Mouse (Mus musculus): ENCODE results near the gene Ggct.

Ggct gene

DNA sequence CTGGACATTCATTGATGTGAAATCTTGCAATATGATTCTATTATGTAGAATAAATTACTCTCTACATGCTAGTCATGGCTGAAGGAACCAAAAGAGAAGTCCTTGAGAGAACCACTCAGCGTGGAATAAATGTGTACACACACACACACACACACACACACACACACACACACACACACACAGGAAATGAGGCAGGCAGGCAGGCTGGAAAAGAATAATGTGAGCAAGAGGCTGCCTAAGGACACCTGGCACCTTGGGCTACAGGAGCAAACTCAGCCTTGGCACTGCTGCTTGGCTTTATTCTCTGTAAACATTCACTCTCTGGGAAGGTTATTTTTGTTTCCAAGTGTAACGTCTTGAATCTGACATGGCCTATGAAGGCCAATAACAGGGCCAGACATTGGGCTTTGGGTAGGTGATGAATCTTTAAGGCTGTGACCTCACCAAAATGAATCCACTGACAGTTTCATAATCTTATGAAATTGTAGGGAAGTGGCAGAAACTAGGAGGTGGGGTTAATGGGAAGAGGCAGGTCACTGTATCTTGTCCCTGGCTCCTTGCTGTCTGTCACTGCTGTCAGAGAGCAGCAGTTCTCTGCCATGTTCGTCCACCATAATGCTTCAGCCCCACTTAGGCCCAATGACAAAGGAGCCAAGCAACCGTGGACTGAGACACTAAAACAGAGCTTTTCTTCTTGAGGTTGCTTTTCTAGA is 46.4 kb downstream of the Ggct start:
- DNase-seq, result no peak

DNA sequence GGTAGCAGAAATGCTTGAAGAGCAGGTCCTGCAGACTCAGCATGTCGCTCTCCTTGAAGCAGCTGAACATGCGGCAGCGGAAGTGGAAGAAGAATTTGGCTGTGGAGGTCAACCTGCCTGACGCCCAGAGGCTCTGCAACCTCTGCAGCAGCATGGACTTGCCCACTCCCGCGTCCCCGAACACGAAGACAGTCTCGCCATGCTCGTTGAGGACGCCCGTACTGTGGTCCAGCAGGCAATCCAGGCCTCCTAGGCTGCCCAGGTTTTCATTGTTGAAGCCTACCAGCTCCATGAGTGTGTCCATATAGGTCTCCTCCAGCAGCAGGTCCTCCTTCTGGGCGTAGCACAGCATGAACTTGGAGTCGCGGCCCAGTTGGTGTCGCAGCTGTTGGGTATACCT is 48.2 kb downstream of the Ggct start:
- no peak for DNase-seq

DNA sequence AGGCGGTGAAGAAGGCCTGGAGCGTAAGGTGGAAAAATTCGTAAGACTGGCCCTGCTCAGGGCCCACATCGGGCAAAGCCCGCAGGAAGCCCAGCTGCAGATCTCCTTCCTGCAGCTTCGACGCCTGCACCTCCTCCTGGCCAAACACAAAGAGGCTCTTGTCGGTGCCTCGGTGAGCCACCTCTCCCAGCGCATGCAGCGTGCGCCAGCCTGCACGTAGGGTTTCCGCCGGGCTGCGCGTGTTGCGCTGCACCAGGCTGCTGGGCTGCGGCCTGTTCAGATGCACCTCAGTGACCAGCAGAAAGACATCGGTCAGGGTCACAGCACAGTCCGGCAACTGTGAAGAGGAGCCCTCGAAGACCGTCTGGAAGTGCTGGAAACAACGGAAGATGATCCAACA is 49.0 kb downstream of the Ggct start:
- DNase-seq, result no peak

DNA sequence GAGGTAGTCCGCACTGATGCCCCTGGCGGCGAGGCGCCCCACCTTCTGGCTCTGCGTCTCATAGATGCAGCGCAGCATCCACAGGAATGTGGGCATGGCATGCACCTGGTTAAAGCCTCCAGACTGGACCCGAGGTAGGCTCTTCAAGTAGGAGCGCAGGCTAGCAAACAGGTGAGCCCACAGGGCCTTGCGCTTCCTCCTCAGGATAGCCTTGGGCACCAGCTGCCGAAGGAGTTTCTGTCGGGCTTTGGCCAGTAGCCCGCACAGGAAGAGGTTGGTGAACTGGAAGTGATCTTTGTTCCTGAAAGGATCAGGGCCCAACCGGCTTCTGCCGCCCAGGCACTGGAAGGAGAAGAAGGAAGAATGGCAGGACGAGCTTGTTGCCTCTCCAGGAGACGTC is 49.5 kb downstream of the Ggct start:
- no peak for DNase-seq

DNA sequence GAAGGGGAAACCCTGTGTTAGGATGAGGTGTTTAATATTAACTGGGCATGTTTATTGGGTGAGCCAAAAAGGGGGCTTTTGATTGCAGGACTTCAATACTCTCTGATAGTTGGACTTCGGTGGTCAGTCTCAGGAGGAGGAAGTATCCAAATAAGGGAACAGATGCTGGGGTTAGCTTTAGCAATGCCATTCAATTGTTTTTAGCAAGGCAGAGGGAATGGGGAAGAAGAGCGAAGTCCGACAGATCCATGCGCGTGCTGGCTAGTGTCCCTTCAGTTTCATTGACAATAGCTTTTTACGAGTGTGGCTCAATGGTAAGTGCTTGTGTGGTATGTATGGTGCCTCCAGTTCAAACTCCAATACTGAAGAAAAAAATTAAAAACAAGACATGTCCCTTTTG is 51.6 kb downstream of the Ggct start:
- no peak for DNase-seq

DNA sequence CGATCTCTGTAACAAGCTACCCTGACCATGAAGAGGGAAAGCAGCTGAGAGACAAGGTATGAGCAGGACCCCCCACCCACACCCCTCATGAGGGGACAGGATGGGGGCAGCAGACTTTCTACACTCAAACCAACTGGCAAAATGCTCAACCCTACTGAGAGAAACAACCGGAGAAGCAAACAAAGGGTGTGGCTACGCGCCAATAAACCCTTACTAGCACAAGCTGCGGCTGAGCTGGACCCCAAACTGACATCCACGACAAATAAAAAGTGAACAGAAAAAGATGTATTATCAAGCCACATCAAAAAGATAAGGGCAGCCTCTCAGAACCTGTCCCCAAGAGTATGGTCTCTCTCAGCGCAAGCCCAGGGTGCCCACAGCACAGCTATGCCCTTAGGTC is 52.6 kb downstream of the Ggct start:
- DNase-seq, result no peak

DNA sequence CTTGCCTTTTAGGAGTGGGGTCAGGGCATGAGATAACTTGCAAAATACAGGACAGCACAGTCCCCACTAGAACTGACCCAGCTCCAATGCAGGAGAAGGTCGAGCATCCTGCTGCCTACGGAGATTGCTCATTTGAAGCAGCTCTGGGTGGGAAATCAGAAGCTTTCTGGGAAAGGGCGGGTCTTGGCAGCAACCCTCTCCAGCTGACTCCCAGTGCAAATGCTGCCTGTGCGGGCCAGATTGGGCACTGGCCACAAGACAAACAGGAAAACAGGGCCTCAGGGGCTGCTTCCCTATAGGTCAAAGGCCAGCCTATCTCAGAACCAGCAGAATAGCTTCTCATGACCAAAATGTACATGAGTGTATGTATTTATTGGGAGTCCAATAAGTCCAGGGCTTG is 53.1 kb downstream of the Ggct start:
- DNase-seq, result no peak

DNA sequence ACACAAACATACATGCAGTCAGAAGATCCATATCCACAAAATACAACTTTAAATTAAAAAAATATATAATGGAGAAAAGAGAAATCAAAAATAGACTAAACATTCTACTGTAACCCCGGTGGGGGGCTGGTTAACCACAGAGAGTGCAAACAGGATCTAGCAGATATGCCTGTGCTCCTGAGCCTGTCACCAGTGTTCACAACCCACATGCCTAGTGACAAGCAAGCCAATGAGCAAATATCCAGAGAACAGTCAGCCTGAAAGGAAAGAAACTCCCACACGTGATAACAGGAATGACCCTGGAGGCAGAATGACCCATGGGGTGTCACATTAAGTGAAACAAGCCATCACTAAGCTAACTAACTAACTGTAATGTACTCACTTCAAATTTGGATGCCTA is 56.3 kb downstream of the Ggct start:
- no peak for DNase-seq

DNA sequence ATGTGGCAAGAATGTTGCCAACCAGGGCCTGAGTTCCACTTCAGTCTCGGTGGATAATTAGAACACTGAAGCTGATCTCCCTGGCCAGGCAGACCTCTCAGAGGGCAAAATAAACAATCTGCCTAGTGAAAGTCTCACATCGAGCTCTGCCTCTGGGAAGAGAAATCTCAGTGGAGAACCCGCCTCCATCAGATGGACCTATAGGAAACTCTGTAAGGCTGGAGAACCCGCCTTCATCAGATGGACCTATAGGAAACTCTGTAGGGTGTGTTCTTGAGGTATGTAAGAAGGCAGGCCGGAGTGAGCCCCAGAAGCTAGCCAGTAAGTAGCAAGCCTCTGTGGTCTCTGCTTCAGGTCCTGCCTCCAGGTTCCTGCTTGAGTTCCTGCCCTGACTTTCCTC is 57.8 kb downstream of the Ggct start:
- no peak for DNase-seq

DNA sequence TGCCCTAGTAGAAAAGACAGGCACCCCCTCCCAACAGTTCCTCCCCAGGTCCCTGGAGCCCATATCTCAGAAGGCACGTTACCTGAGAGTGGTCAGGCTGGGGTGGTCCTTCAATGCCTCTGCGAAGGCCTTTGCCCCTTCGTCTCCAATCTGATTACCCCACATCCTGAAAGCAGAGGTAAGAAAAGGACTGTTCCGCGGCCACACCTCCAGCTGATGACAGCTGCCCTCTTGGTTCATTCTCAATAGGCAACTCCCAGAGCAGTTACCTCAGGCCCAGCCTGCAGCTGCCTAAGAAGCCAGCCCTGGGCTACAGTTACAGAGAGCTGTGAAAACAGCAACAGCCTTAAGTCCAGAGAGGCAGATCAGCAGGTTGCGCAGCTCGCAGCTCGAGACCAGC is 58.4 kb downstream of the Ggct start:
- no peak for DNase-seq

DNA sequence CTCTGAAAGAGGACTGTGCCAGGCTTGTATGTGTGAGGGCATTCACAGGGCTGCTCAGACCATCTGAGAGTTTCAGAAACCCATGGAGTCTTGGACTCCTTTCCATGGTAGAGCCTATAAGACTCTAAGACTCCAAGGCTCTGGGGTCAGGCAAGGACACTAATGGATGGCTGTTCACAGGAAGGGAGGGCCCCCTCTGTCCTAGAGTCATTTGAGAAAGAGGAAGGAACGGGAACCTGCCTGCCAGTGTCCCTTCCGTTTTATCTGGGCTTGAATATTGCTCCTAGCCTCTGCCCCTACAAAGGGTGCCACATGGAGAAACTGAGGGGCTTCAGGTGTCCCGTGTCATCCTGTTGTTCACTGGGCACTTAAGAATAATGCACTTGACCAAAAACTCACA is 58.9 kb downstream of the Ggct start:
- DNase-seq, result no peak

DNA sequence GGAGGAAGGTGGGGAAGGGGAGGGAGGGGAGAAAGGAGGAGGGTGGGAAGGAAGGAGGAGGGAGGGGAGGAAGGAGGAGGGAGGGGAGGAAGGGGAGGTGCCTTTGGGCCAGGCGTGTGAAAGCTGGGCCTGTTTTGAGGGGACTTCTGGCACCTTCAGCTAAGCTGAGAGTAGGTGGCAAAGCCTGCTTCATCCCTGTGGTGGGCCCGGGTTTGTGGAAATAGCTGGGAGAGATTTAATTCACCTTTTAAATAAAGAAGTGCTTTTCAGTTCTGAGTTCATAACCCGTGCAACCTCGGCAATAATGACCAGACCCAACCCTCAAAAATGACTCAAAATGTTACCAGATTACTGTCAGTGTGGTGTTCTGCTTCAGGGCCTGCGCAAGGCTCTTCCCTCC is 59.5 kb downstream of the Ggct start:
- DNase-seq, result no peak
